Mouse (Mus musculus): ENCODE measurements around the gene Sh3kbp1. TPM values are rescaled to one million over a fixed set of nuclear protein-coding genes. Genes with fewer than 3 reads are reported as not detected.

Sh3kbp1 gene
- polyA plus RNA-seq, 1 experiment from 2014 or later, result 9.7 TPM

GRCm38 (mm10) chrX:159829192-159829852 lies 202.2 kb downstream of the Sh3kbp1 start:
- no peaks in the 10 kb centered on the region for H3K36me3 ChIP-seq (replicated peaks; ENCODE audit: insufficient read depth, low read length)
- H3K9me3 ChIP-seq (ENCODE audit: low read length), result no peaks in the 10 kb centered on the region
- no peak for ATAC-seq
- H3K4me2 ChIP-seq (ENCODE audit: low read depth, low read length), result no peak overlapping the region
- H3K27me3 ChIP-seq (ENCODE audit: insufficient read depth, low read length), result no peaks in the 10 kb centered on the region
- H3K4me1 ChIP-seq (ENCODE audit: insufficient read depth), result no peaks in the 10 kb centered on the region
- H3K4me3 ChIP-seq (ENCODE audit: low read depth, low read length), result no peak overlapping the region
- no peak overlapping the region for H3K27ac ChIP-seq (ENCODE audit: low read depth)
- 74% methylated on average over 6 of the region's 6 CpGs for WGBS (ENCODE audit: insufficient replicate concordance)
- no peak overlapping the region for H3K9ac ChIP-seq (replicated peaks)
- DNase-seq, result no peak
- no peak for TF ChIP-seq CTCF (IDR thresholded peaks at IDR 0.05; ENCODE audit: low read depth)
- TF ChIP-seq EP300 (IDR thresholded peaks at IDR 0.05; ENCODE audit: low read depth), result no peak

- H3K9me3 ChIP-seq (ENCODE audit: low read length), result no peaks in the 10 kb centered on the region
- H3K9ac ChIP-seq (replicated peaks), result no peak overlapping the region
- no peaks in the 10 kb centered on the region for H3K27me3 ChIP-seq (ENCODE audit: insufficient read depth, low read length)
- H3K4me2 ChIP-seq (ENCODE audit: low read depth, low read length), result no peak overlapping the region
- H3K36me3 ChIP-seq (replicated peaks; ENCODE audit: insufficient read depth, low read length), result no peaks in the 10 kb centered on the region
- DNase-seq, result no peak
- no peaks in the 10 kb centered on the region for H3K4me1 ChIP-seq (ENCODE audit: insufficient read depth)
- H3K4me3 ChIP-seq (ENCODE audit: low read depth, low read length), result no peak overlapping the region
- 59% methylated on average over 2 of the region's 2 CpGs for WGBS (ENCODE audit: insufficient replicate concordance)
- TF ChIP-seq EP300 (IDR thresholded peaks at IDR 0.05; ENCODE audit: low read depth) (no peak), CTCF (IDR thresholded peaks at IDR 0.05; ENCODE audit: low read depth) (no peak)
- ATAC-seq, result no peak
- H3K27ac ChIP-seq (ENCODE audit: low read depth), result no peak overlapping the region
These were observed 204.1 kb downstream of the Sh3kbp1 start for GRCm38 (mm10) chrX:159831176-159831575.

GRCm38 (mm10) chrX:159835239-159835638 lies 208.2 kb downstream of the Sh3kbp1 start:
- no peak for ATAC-seq
- no peak for DNase-seq
- H3K4me2 ChIP-seq (ENCODE audit: low read depth, low read length), result no peak overlapping the region
- WGBS (ENCODE audit: insufficient replicate concordance), result 65% methylated on average over 4 of the region's 4 CpGs
- H3K36me3 ChIP-seq (replicated peaks; ENCODE audit: insufficient read depth, low read length), result no peaks in the 10 kb centered on the region
- TF ChIP-seq CTCF (IDR thresholded peaks at IDR 0.05; ENCODE audit: low read depth) (no peak), EP300 (IDR thresholded peaks at IDR 0.05; ENCODE audit: low read depth) (no peak)
- H3K4me3 ChIP-seq (ENCODE audit: low read depth, low read length), result no peak overlapping the region
- no peaks in the 10 kb centered on the region for H3K27me3 ChIP-seq (ENCODE audit: insufficient read depth, low read length)
- H3K4me1 ChIP-seq (ENCODE audit: insufficient read depth), result no peaks in the 10 kb centered on the region
- H3K27ac ChIP-seq (ENCODE audit: low read depth), result no peak overlapping the region
- H3K9ac ChIP-seq (replicated peaks), result no peak overlapping the region
- no peaks in the 10 kb centered on the region for H3K9me3 ChIP-seq (ENCODE audit: low read length)

- Histone ChIP-seq H3K4me3 (ENCODE audit: low read depth, low read length) (no peak overlapping the region), H3K4me2 (ENCODE audit: low read depth, low read length) (no peak overlapping the region), H3K4me1 (ENCODE audit: insufficient read depth) (no peaks in the 10 kb centered on the region), H3K27ac (ENCODE audit: low read depth) (no peak overlapping the region), H3K36me3 (replicated peaks; ENCODE audit: insufficient read depth, low read length) (no peaks in the 10 kb centered on the region), H3K9ac (replicated peaks) (no peak overlapping the region), H3K9me3 (ENCODE audit: low read length) (no peaks in the 10 kb centered on the region), H3K27me3 (ENCODE audit: insufficient read depth, low read length) (no peaks in the 10 kb centered on the region)
- TF ChIP-seq EP300 (IDR thresholded peaks at IDR 0.05; ENCODE audit: low read depth) (no peak), CTCF (IDR thresholded peaks at IDR 0.05; ENCODE audit: low read depth) (no peak)
- peak; percentile 20 for DNase-seq
- ATAC-seq, result peak; percentile 55
- WGBS (ENCODE audit: insufficient replicate concordance), result 33% methylated on average over 1 of the region's 1 CpGs
These were observed 210.3 kb downstream of the Sh3kbp1 start for GRCm38 (mm10) chrX:159837379-159837778.

GRCm38 (mm10) chrX:159839786-159840185 lies 212.7 kb downstream of the Sh3kbp1 start:
- Histone ChIP-seq H3K9ac (replicated peaks) (no peak overlapping the region), H3K9me3 (ENCODE audit: low read length) (no peaks in the 10 kb centered on the region), H3K36me3 (replicated peaks; ENCODE audit: insufficient read depth, low read length) (no peaks in the 10 kb centered on the region), H3K27ac (ENCODE audit: low read depth) (no peak overlapping the region), H3K4me2 (ENCODE audit: low read depth, low read length) (no peak overlapping the region), H3K27me3 (ENCODE audit: insufficient read depth, low read length) (no peaks in the 10 kb centered on the region), H3K4me1 (ENCODE audit: insufficient read depth) (no peaks in the 10 kb centered on the region), H3K4me3 (ENCODE audit: low read depth, low read length) (no peak overlapping the region)
- TF ChIP-seq EP300 (IDR thresholded peaks at IDR 0.05; ENCODE audit: low read depth), result no peak
- no peak for TF ChIP-seq CTCF (IDR thresholded peaks at IDR 0.05; ENCODE audit: low read depth)
- ATAC-seq, result no peak
- DNase-seq, result no peak
- 83% methylated on average over 2 of the region's 2 CpGs for WGBS (ENCODE audit: insufficient replicate concordance)

- WGBS (ENCODE audit: insufficient replicate concordance), result 66% methylated on average over 7 of the region's 7 CpGs
- Histone ChIP-seq H3K27ac (ENCODE audit: low read depth) (no peak overlapping the region), H3K4me2 (ENCODE audit: low read depth, low read length) (no peak overlapping the region), H3K9ac (replicated peaks) (no peak overlapping the region), H3K9me3 (ENCODE audit: low read length) (no peaks in the 10 kb centered on the region), H3K36me3 (replicated peaks; ENCODE audit: insufficient read depth, low read length) (no peaks in the 10 kb centered on the region), H3K4me3 (ENCODE audit: low read depth, low read length) (no peak overlapping the region), H3K4me1 (ENCODE audit: insufficient read depth) (no peaks in the 10 kb centered on the region), H3K27me3 (ENCODE audit: insufficient read depth, low read length) (no peaks in the 10 kb centered on the region)
- no peak for DNase-seq
- no peak for TF ChIP-seq EP300 (IDR thresholded peaks at IDR 0.05; ENCODE audit: low read depth)
- TF ChIP-seq CTCF (IDR thresholded peaks at IDR 0.05; ENCODE audit: low read depth), result no peak
- no peak for ATAC-seq
These were observed 213.2 kb downstream of the Sh3kbp1 start for GRCm38 (mm10) chrX:159840225-159840624.
